Mouse (Mus musculus) liver, postnatal 0 days (tissue): ENCODE results near the gene 4930432M17Rik. TPM values are rescaled to one million over a fixed set of nuclear protein-coding genes. Genes with fewer than 3 reads are reported as not detected.
A peak's percentile ranks its signal among the peaks of the same experiment; 100 is the strongest.

ENCODE experiments used
- ATAC-seq: fragments of 200-750 bp; cut with Nextera tagmentation; 2 replicates; pipeline ENCODE4 v1.8.0; 2017; ENCODE audit warnings: mild to moderate bottlenecking, moderate library complexity
- DNase-seq: peaks from one replicate; pipeline ENCODE4 v3.0.0-alpha.2; 2016
- H3K27ac ChIP-seq: fragments of 300-500 bp; sonication (generic); 2 replicates; pipeline ENCODE4 v1.5.1; 2014; ENCODE audit warnings: antibody characterized with exemption, moderate library complexity, mild to moderate bottlenecking, low read depth
- H3K27me3 ChIP-seq: fragments of 300-500 bp; sonication (generic); 2 replicates; pipeline ENCODE4 v1.6.1; 2014; ENCODE audit warnings: low read length, control low read depth, mixed read lengths; ENCODE audit not compliant: insufficient read depth
- H3K36me3 ChIP-seq: fragments of 300-500 bp; sonication (generic); replicated peaks from 2 replicates; pipeline ENCODE4 v1.6.1; 2014; ENCODE audit warnings: mild to moderate bottlenecking, control low read depth, low read length, moderate library complexity, mixed read lengths; ENCODE audit not compliant: insufficient read depth
- H3K4me1 ChIP-seq: fragments of 300-500 bp; sonication (generic); 2 replicates; pipeline ENCODE4 v1.6.1; 2014; ENCODE audit warnings: antibody characterized with exemption, mild to moderate bottlenecking, control low read depth; ENCODE audit not compliant: insufficient read depth
- H3K4me2 ChIP-seq: fragments of 300-500 bp; sonication (generic); 2 replicates; pipeline ENCODE4 v1.6.1; 2014; ENCODE audit warnings: low read depth, mild to moderate bottlenecking, low read length, moderate library complexity, mixed read lengths
- H3K4me3 ChIP-seq: fragments of 300-500 bp; sonication (generic); 2 replicates; pipeline ENCODE4 v1.5.1; 2014; ENCODE audit warnings: low read depth, low read length
- H3K9ac ChIP-seq: fragments of 300-500 bp; sonication (generic); replicated peaks from 2 replicates; pipeline ENCODE4 v1.6.1; 2014; ENCODE audit warnings: mild to moderate bottlenecking, moderate library complexity
- H3K9me3 ChIP-seq: fragments of 300-500 bp; sonication (generic); 2 replicates; pipeline ENCODE4 v1.6.1; 2016; ENCODE audit warnings: mild to moderate bottlenecking, control low read depth, low read length, mixed read lengths
- CTCF ChIP-seq: sonication (generic); IDR thresholded peaks from 2 replicates; pipeline ENCODE4 v1.5.1; 2016; ENCODE audit warnings: antibody characterized with exemption, low read depth
- EP300 ChIP-seq: IDR thresholded peaks from 2 replicates; pipeline ENCODE4 v1.6.1; 2016; ENCODE audit warnings: antibody characterized with exemption, low read depth, mild to moderate bottlenecking
- WGBS: fragments of 180-500 bp; shearing (Covaris S2); extraction: QIAGEN DNeasy Blood & Tissue Kit; methylation state at CpG from one replicate; pipeline ENCODE4 v1.1.7; 2014; ENCODE audit not compliant: insufficient replicate concordance; 5-methylcytosine and 5-hydroxymethylcytosine counted together
- polyA plus RNA-seq: library from polyadenylated mRNA; unstranded; fragments of >200 nt; fragmentation: Nextera tagmentation; extraction: Ambion mirVana; gene quantifications from 2 replicates; pipeline ENCODE4 v1.2.1, GENCODE M21; 2015

The 4930432M17Rik gene
- polyA plus RNA-seq, 1 experiment from 2014 or later, result not detected

GRCm38 (mm10) chr3:121722971-121723844 lies 52.6 kb downstream of the 4930432M17Rik start, which contains the start of gene F3:
Gene F3 (plus strand): TSS chr3:121723537.
- peak within 1 kb of the TSS; percentile 74 for H3K4me2 ChIP-seq
- peaks cover 19% of the 10 kb centered on the region for H3K4me1 ChIP-seq
- H3K4me3 ChIP-seq, result peak within 1 kb of the TSS; percentile 55
- ATAC-seq, result peak; percentile 90
- H3K9ac ChIP-seq, result peak within 1 kb of the TSS; percentile 65; the same call in 1 of the 2 replicates
- no peaks in the 10 kb centered on the region for H3K36me3 ChIP-seq
- peaks cover 10% of the 10 kb centered on the region; the same call in 1 of the 2 replicates for H3K27me3 ChIP-seq
- no peaks in the 10 kb centered on the region for H3K9me3 ChIP-seq
- no peak for TF ChIP-seq EP300
- peak; percentile 78 for TF ChIP-seq CTCF
- 1% methylated on average over 65 of the region's 73 CpGs for WGBS
- DNase-seq, result peak; percentile 84
- H3K27ac ChIP-seq, result no peak within 1 kb of the TSS

- Histone ChIP-seq H3K4me1 (peaks cover 19% of the 10 kb centered on the region), H3K4me2 (peak overlapping the region; percentile 74), H3K9ac (no peak overlapping the region; the same call in 1 of the 2 replicates), H3K27ac (no peak overlapping the region), H3K4me3 (peak overlapping the region; percentile 55), H3K36me3 (no peaks in the 10 kb centered on the region), H3K9me3 (no peaks in the 10 kb centered on the region), H3K27me3 (peaks cover 10% of the 10 kb centered on the region; the same call in 1 of the 2 replicates)
- DNase-seq (no peak), ATAC-seq (no peak)
- 13% methylated on average over 20 of the region's 20 CpGs for WGBS
- TF ChIP-seq CTCF (no peak), EP300 (no peak)
These were observed 53.5 kb downstream of the 4930432M17Rik start for GRCm38 (mm10) chr3:121723968-121724524.

DNA sequence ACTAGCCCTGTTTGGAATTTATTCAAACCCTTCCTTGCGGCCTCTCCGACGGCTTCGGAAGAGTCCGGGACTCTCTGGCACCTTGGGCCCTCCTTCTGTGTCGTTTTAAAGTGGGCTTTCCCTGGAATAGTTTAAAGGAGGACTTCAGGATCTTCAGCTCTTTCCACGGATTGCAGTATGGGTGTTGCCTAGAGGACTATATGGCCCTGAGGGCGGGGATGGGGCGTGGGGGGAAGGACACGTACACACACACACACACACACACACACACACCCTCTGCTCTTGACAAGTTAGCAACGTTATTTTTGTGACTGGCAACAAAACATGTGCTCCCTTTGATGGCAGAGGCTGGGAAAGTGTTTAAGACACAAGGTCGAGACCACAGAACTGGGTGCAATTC lies 54.0 kb downstream of the 4930432M17Rik start:
- Histone ChIP-seq H3K27me3 (peaks cover 10% of the 10 kb centered on the region; the same call in 1 of the 2 replicates), H3K4me1 (peaks cover 19% of the 10 kb centered on the region)
- DNase-seq, result no peak

GRCm38 (mm10) chr3:121725651-121726050 lies 55.1 kb downstream of the 4930432M17Rik start:
- no peaks in the 10 kb centered on the region for H3K9me3 ChIP-seq
- DNase-seq, result no peak
- peaks cover 10% of the 10 kb centered on the region; the same call in 1 of the 2 replicates for H3K27me3 ChIP-seq
- TF ChIP-seq CTCF, result no peak
- no peak for TF ChIP-seq EP300
- 76% methylated on average over 10 of the region's 10 CpGs for WGBS
- H3K4me2 ChIP-seq, result no peak overlapping the region
- peaks cover 19% of the 10 kb centered on the region for H3K4me1 ChIP-seq
- H3K4me3 ChIP-seq, result no peak overlapping the region
- no peak overlapping the region for H3K27ac ChIP-seq
- no peak for ATAC-seq
- H3K9ac ChIP-seq, result no peak overlapping the region
- H3K36me3 ChIP-seq, result no peaks in the 10 kb centered on the region

More for the DNA sequence above, 54.0 kb downstream of the 4930432M17Rik start:
- Histone ChIP-seq H3K36me3 (no peaks in the 10 kb centered on the region), H3K4me2 (no peak overlapping the region), H3K4me3 (no peak overlapping the region), H3K9me3 (no peaks in the 10 kb centered on the region), H3K27ac (no peak overlapping the region), H3K9ac (no peak overlapping the region)
- TF ChIP-seq CTCF, result no peak
- no peak for TF ChIP-seq EP300
- ATAC-seq, result no peak
- WGBS, result 50% methylated on average over 12 of the region's 12 CpGs

DNA sequence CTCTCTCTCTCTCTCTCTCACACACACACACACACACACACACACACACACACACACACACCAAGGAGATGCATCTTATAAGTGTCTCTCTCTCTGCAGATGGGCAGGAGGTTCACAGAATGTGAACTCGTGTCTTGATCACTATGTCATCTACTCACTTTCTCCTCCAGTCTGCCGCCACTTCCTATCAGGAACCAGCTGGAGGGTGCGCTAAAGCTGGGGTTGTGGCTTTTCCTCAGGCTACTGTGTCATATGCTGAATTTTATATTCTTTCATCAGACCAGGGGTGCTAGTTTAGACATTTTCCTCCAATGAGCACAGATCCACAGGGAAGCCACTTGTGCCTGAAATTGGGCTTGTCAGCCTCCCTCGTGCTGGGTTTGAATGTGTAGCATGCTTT lies 59.1 kb downstream of the 4930432M17Rik start:
- Histone ChIP-seq H3K4me1 (no peaks in the 10 kb centered on the region), H3K9ac (no peak overlapping the region), H3K36me3 (0 out of 2 replicates have a peak, but pooled peaks cover 2% of the 10 kb centered on the region), H3K4me2 (no peak overlapping the region), H3K9me3 (no peaks in the 10 kb centered on the region), H3K4me3 (no peak overlapping the region), H3K27ac (no peak overlapping the region), H3K27me3 (no peaks in the 10 kb centered on the region)
- ATAC-seq (no peak), DNase-seq (no peak)
- 56% methylated on average over 4 of the region's 4 CpGs for WGBS
- TF ChIP-seq EP300 (no peak), CTCF (no peak)

Other genes with a start within 250 kb of the 4930432M17Rik start
- gene Cnn3, start 244.3 kb upstream of the 4930432M17Rik start, polyA plus RNA-seq, result 128 and 143 TPM in 2 replicates
- 15.2 and 16.6 TPM in 2 replicates for gene Slc44a3, start 138.4 kb upstream of the 4930432M17Rik start, polyA plus RNA-seq
- 1.3 and 1.5 TPM in 2 replicates for gene F3, start 52.8 kb downstream of the 4930432M17Rik start, polyA plus RNA-seq
- 132 and 148 TPM in 2 replicates for gene Abcd3, start 144.5 kb downstream of the 4930432M17Rik start, polyA plus RNA-seq